Mouse (Mus musculus) granulocyte monocyte progenitor cell, adult 5-6 weeks (primary cell): ENCODE results near the gene Mob1b. TPM values are rescaled to one million over a fixed set of nuclear protein-coding genes. Genes with fewer than 3 reads are reported as not detected.
"Not testable (repeated sequence)": the region's sequence is repeated elsewhere in the genome, so short reads cannot be mapped to it uniquely, and the experiment has no call there.

Source experiments
- ATAC-seq: replicated peaks from 2 replicates; pipeline ENCODE4 v1.8.0; 2016; ENCODE audit warnings: mild to moderate bottlenecking, moderate TSS enrichment, inconsistent platforms; ENCODE audit not compliant: poor library complexity, severe bottlenecking
- total RNA-seq, 2 experiments: library from RNA; stranded (forward) in 1 of 2; stranded (reverse) in 1 of 2; fragments of 200-712, 200-1000 nt in 1 of 2; fragments of >200 nt in 1 of 2; fragmentation: Nextera tagmentation in 1 of 2; gene quantifications; 2 replicates each; pipeline ENCODE4 v1.2.3; 2014 to 2017

Gene Mob1b
- total RNA-seq, 2 experiments from 2014 or later, result 6.7 to 28.9 TPM

- no peak for ATAC-seq
Observed at GRCm38 (mm10) chr5:88699251-88699913, 21.3 kb upstream of the Mob1b start.

- no peak for ATAC-seq
Observed at GRCm38 (mm10) chr5:88702041-88702440, 18.6 kb upstream of the Mob1b start.

GRCm38 (mm10) chr5:88703551-88703950 is 17.1 kb upstream of the Mob1b start:
- ATAC-seq, result no peak

GRCm38 (mm10) chr5:88711128-88711527 is 9.5 kb upstream of the Mob1b start:
- ATAC-seq, result no peak

- no peak for ATAC-seq
Observed at GRCm38 (mm10) chr5:88711618-88712224, 8.9 kb upstream of the Mob1b start.

GRCm38 (mm10) chr5:88712328-88712727 is 8.3 kb upstream of the Mob1b start:
- no peak for ATAC-seq

GRCm38 (mm10) chr5:88716983-88717382 is 3.7 kb upstream of the Mob1b start:
- ATAC-seq, result no peak

- ATAC-seq, result no peak; the same call in 1 of the 2 replicates
Observed at GRCm38 (mm10) chr5:88721003-88721475, 384 bp downstream of the Mob1b start.

- ATAC-seq, result peak; percentile 55
Observed at GRCm38 (mm10) chr5:88721565-88722212, 1.0 kb downstream of the Mob1b start.

GRCm38 (mm10) chr5:88722213-88722600 is 1.6 kb downstream of the Mob1b start:
- ATAC-seq, result no peak

- ATAC-seq, result no peak
Observed at GRCm38 (mm10) chr5:88724030-88724429, 3.4 kb downstream of the Mob1b start.

GRCm38 (mm10) chr5:88727593-88728144 is 7.0 kb downstream of the Mob1b start:
- ATAC-seq, result no peak

- peak; percentile 50 for ATAC-seq
Observed at GRCm38 (mm10) chr5:88734786-88735185, 14.1 kb downstream of the Mob1b start.

- ATAC-seq, result not testable (repeated sequence)
Observed at GRCm38 (mm10) chr5:88741065-88741464, 20.4 kb downstream of the Mob1b start.

- ATAC-seq, result no peak
Observed at GRCm38 (mm10) chr5:88747774-88748173, 27.1 kb downstream of the Mob1b start.

GRCm38 (mm10) chr5:88753199-88753598 is 32.5 kb downstream of the Mob1b start:
- ATAC-seq, result no peak

GRCm38 (mm10) chr5:88762611-88763010 is 42.0 kb downstream of the Mob1b start:
- ATAC-seq, result no peak

- peak; percentile 21 for ATAC-seq
Observed at GRCm38 (mm10) chr5:88764430-88764986, 43.9 kb downstream of the Mob1b start.

- ATAC-seq, result peak; percentile 84
Observed at GRCm38 (mm10) chr5:88764987-88765481, 44.4 kb downstream of the Mob1b start, which contains the start of gene Dck. TSS of gene Dck (plus strand) at chr5:88764996.

- ATAC-seq, result no peak
Observed at GRCm38 (mm10) chr5:88765587-88765986, 44.9 kb downstream of the Mob1b start.

- no peak for ATAC-seq
Observed at GRCm38 (mm10) chr5:88766121-88766520, 45.5 kb downstream of the Mob1b start.
